Mouse (Mus musculus) small intestine, adult 2 months (tissue): ENCODE data around the gene Lrp10.

ENCODE experiments used
- CTCF ChIP-seq: fragments of 200-500 bp; IDR thresholded peaks from 2 replicates; pipeline ENCODE4 v1.5.1; 2012; ENCODE audit warnings: low read depth, mild to moderate bottlenecking, control low read depth, inconsistent platforms, low read length, moderate library complexity, mixed read lengths; ENCODE audit not compliant: insufficient replicate concordance, insufficient read length; ENCODE audit errors: extremely low read depth
- POLR2A ChIP-seq: fragments of 200-500 bp; IDR thresholded peaks from 2 replicates; pipeline ENCODE4 v1.6.1; 2012; ENCODE audit warnings: low read depth, mild to moderate bottlenecking, control low read depth, inconsistent platforms, low read length, moderate library complexity

- TF ChIP-seq CTCF = no peak
- no peak for TF ChIP-seq POLR2A
These were observed 21.4 kb upstream of the Lrp10 start for GRCm38 (mm10) chr14:54442548-54442947.
